Mouse (Mus musculus) heart, postnatal 25 days (tissue): ENCODE measurements around the gene Olfr69. TPM values are rescaled to one million over a fixed set of nuclear protein-coding genes. Genes with fewer than 3 reads are reported as not detected.
"Not testable (repeated sequence)": the region's sequence is repeated elsewhere in the genome, so short reads cannot be mapped to it uniquely, and the experiment has no call there.

Source experiments
- DNase-seq: peaks from one replicate; pipeline ENCODE4 v3.0.0; 2022; ENCODE audit warnings: low spot score
- intact Hi-C: fragments of 180-260 bp; cut with DNase I; formaldehyde crosslinking; loops from one replicate; pipeline ENCODE4 v1.15.1; 2025
- total RNA-seq, 2 experiments: library from RNA; stranded (reverse); gene quantifications; 2 replicates each; pipeline ENCODE4 v1.2.3; 2021

Gene Olfr69
- total RNA-seq, 2 experiments from 2014 or later = not detected

DNA sequence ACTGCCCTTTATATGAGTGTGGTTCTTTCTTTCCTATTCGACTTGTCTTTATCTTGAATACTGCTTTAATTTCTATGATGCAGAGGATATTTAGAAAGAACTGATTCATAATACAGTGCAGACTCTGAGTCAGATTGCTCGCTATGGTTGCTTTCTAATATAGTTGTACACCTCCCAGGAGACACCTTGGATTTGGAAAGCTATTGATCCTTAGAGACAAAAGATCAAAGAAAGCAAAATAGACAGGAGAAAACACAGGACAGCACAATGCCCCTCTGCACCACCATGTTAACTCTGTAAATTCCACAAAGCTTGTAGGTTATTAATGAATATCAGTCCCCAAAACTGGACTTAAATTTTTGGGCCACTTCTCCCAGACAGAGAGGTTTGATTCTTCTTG is 26.6 kb downstream of the Olfr69 start, which contains the start of gene Olfr629:
TSS of gene Olfr629 (minus strand) at position 101 of the 400 bp plus-strand sequence.
- no peak for DNase-seq
- intact Hi-C loops = no loop called here

DNA sequence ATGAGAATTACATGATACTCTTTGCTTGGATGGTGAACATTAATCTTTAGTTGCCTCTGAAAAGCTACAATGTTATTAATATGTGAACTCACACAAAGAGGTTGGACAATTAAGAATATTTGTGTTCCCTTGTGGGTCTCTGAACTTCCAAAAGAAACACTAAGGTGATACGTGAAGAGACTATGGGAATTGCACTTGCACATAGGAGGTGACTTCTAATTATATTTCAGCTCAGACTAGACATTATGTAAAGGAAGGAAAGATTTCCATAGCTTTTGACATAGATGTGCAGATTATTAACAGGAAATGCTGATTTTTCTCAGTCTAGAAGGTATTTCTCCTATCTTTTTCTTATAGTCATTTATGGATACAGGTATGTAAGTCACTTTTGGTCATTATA is 41.3 kb downstream of the Olfr69 start, which contains the start of gene Olfr628:
TSS of gene Olfr628 (plus strand) at position 301 of the 400 bp plus-strand sequence.
- no peak for DNase-seq
- intact Hi-C loops = no loop called here

DNA sequence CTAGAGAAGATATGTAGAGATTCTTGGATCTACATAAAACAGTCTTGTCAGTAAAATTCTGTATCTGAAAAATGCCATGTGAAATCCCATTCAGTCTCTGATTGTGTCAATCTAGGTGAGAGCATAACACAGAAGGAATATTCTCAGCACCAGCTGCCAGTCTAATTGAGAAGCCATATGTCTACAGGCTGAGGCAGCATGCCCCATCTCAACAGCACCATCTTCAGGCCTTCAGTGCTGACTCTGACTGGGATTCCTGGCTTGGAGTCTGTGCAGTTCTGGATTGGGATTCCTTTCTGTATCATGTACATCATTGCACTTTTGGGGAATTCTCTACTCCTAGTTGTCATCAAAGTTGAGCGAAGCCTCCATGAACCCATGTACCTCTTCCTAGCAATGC is 55.0 kb downstream of the Olfr69 start:
- intact Hi-C loops, DNase-seq: not testable (repeated sequence)

Other genes starting within 250 kb of the Olfr69 start
- not detected for gene Olfr612, start 228.9 kb downstream of the Olfr69 start, total RNA-seq
- gene Olfr613, start 223.5 kb downstream of the Olfr69 start, total RNA-seq = not detected
- gene Olfr615, start 215.5 kb downstream of the Olfr69 start, total RNA-seq = not detected
- gene Olfr616, start 202.5 kb downstream of the Olfr69 start, total RNA-seq = not detected
- gene Olfr617, start 198.5 kb downstream of the Olfr69 start, total RNA-seq = not detected
- gene Olfr618, start 181.5 kb downstream of the Olfr69 start, total RNA-seq = not detected
- not detected for gene Olfr619, start 171.0 kb downstream of the Olfr69 start, total RNA-seq
- gene Olfr620, start 159.1 kb downstream of the Olfr69 start, total RNA-seq = not detected
- gene Olfr622, start 128.9 kb downstream of the Olfr69 start, total RNA-seq = not detected
- gene Olfr623, start 107.9 kb downstream of the Olfr69 start, total RNA-seq = not detected
- not detected for gene Olfr624, start 100.4 kb downstream of the Olfr69 start, total RNA-seq
- not detected for gene Olfr625-ps1, start 88.9 kb downstream of the Olfr69 start, total RNA-seq
- gene Olfr243, start 56.9 kb downstream of the Olfr69 start, total RNA-seq = not detected
- not detected for gene Olfr628, start 41.2 kb downstream of the Olfr69 start, total RNA-seq
- gene Olfr629, start 26.7 kb downstream of the Olfr69 start, total RNA-seq = not detected
- gene Olfr630, start 14.3 kb downstream of the Olfr69 start, total RNA-seq = not detected
- gene Olfr68, start 8.1 kb upstream of the Olfr69 start, total RNA-seq = not detected
- gene Olfr67, start 20.2 kb upstream of the Olfr69 start, total RNA-seq = not detected
- gene Hbb-bt, start 42.4 kb upstream of the Olfr69 start, total RNA-seq = 1,000 to 10,000 TPM; 1,406 to 3,005 TPM
- over 10,000 TPM in 1 of 2 experiments, 1,000 to 10,000 TPM in 1; 9,976 to 23,536 TPM for gene Hbb-bs, start 56.5 kb upstream of the Olfr69 start, total RNA-seq
- gene Hbb-bh2, start 68.9 kb upstream of the Olfr69 start, total RNA-seq = not detected
- not detected for gene Hbb-bh1, start 71.6 kb upstream of the Olfr69 start, total RNA-seq
- gene Hbb-y, start 81.6 kb upstream of the Olfr69 start, total RNA-seq = not detected
- gene Olfr66, start 114.7 kb upstream of the Olfr69 start, total RNA-seq = not detected
- gene Olfr64, start 122.9 kb upstream of the Olfr69 start, total RNA-seq = not detected
- gene Olfr65, start 131.9 kb upstream of the Olfr69 start, total RNA-seq = not detected
- not detected for gene Olfr631, start 157.2 kb upstream of the Olfr69 start, total RNA-seq
- not detected for gene Olfr632, start 162.8 kb upstream of the Olfr69 start, total RNA-seq
- gene Olfr633, start 172.8 kb upstream of the Olfr69 start, total RNA-seq = not detected
- gene Olfr635, start 199.6 kb upstream of the Olfr69 start, total RNA-seq = not detected
- not detected for gene Olfr638, start 227.2 kb upstream of the Olfr69 start, total RNA-seq
- not detected for gene Olfr639, start 245.7 kb upstream of the Olfr69 start, total RNA-seq